Mouse (Mus musculus) heart, adult 2 months (tissue): ENCODE results near the gene Ttn.

Source experiments
- CTCF ChIP-seq: fragments of 200-600 bp; IDR thresholded peaks from 2 replicates; pipeline ENCODE4 v1.8.1; 2022; ENCODE audit warnings: antibody characterized with exemption, mild to moderate bottlenecking, moderate library complexity
- EP300 ChIP-seq: fragments of 200-500 bp; IDR thresholded peaks from 2 replicates; pipeline ENCODE4 v1.6.1; 2011; ENCODE audit warnings: low read depth, low read length, control low read depth; ENCODE audit not compliant: insufficient read depth
- POLR2A ChIP-seq: fragments of 200-500 bp; IDR thresholded peaks from 2 replicates; pipeline ENCODE4 v1.6.1; 2011; ENCODE audit warnings: mild to moderate bottlenecking, low read depth, low read length, control low read depth; ENCODE audit not compliant: insufficient read depth

- no peak for TF ChIP-seq EP300
- TF ChIP-seq CTCF = no peak
- no peak for TF ChIP-seq POLR2A
These were observed 132.3 kb downstream of the Ttn start for GRCm38 (mm10) chr2:76850066-76850465.
